Mouse (Mus musculus) hindbrain, embryonic 11.5 days (tissue): Measurements from ENCODE around the gene Tex13b. TPM values are rescaled to one million over a fixed set of nuclear protein-coding genes. Genes with fewer than 3 reads are reported as not detected.

Experiments
- ATAC-seq: fragments of 200-750 bp; cut with Nextera tagmentation; 2 replicates; pipeline ENCODE4 v1.8.0; 2017; ENCODE audit warnings: mild to moderate bottlenecking, moderate TSS enrichment, moderate library complexity; ENCODE audit not compliant: low FRiP score
- DNase-seq: peaks from one replicate; pipeline ENCODE4 v3.0.0-alpha.2; 2015; ENCODE audit warnings: low spot score
- H3K27ac ChIP-seq: fragments of 300-500 bp; sonication (generic); 2 replicates; pipeline ENCODE4 v1.5.1; 2014; ENCODE audit warnings: mild to moderate bottlenecking, low read depth, low read length
- H3K27me3 ChIP-seq: fragments of 300-500 bp; sonication (generic); 2 replicates; pipeline ENCODE4 v1.6.1; 2014; ENCODE audit warnings: mild to moderate bottlenecking, low read length, moderate library complexity, mixed read lengths; ENCODE audit not compliant: control insufficient read depth, insufficient read depth
- H3K36me3 ChIP-seq: fragments of 300-500 bp; sonication (generic); 2 replicates; pipeline ENCODE4 v1.6.1; 2014; ENCODE audit warnings: mild to moderate bottlenecking, low read length, moderate library complexity, mixed read lengths; ENCODE audit not compliant: control insufficient read depth, insufficient read depth
- H3K4me1 ChIP-seq: fragments of 300-500 bp; sonication (generic); replicated peaks from 2 replicates; pipeline ENCODE4 v1.6.1; 2014; ENCODE audit warnings: low read length, mixed read lengths; ENCODE audit not compliant: control insufficient read depth, insufficient read depth
- H3K4me2 ChIP-seq: fragments of 300-500 bp; sonication (generic); replicated peaks from 2 replicates; pipeline ENCODE4 v1.6.1; 2014; ENCODE audit warnings: mild to moderate bottlenecking, low read depth, low read length
- H3K4me3 ChIP-seq: fragments of 300-500 bp; sonication (generic); 2 replicates; pipeline ENCODE4 v1.5.1; 2014; ENCODE audit warnings: low read depth, low read length
- H3K9ac ChIP-seq: fragments of 300-500 bp; sonication (generic); 2 replicates; pipeline ENCODE4 v1.6.1; 2014; ENCODE audit warnings: low read depth, low read length
- H3K9me3 ChIP-seq: fragments of 300-500 bp; sonication (generic); 2 replicates; pipeline ENCODE4 v1.6.1; 2016; ENCODE audit warnings: low read length; ENCODE audit not compliant: control insufficient read depth
- WGBS: fragments of 180-500 bp; shearing (Covaris S2); extraction: QIAGEN DNeasy Blood & Tissue Kit; methylation state at CpG from one replicate; pipeline ENCODE4 v1.1.7; 2014; 5-methylcytosine and 5-hydroxymethylcytosine counted together
- polyA plus RNA-seq: library from polyadenylated mRNA; unstranded; fragments of >200 nt; fragmentation: Nextera tagmentation; extraction: Ambion mirVana; gene quantifications from 2 replicates; pipeline ENCODE4 v1.2.1, GENCODE M21; 2014

Tex13b gene
- polyA plus RNA-seq, 1 experiment from 2014 or later = not detected

DNA sequence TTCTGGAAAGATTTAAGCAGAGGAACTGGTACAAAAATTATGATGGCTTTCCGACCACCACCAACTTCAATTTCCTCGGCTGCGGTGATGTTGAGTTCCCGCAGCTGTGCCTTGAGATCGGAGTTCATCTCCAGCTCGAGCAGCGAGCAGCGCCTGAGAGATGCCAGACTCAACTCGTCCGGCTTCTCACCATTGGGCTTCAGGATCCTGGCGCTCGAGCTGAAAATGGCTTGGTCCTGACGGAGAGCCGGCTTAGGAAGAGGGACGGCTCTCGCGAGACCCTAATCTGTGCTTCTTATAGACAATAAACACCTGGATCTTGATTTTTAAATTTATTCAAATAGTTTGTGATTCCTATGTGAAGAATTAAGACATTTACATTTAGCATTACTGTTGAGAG is 9.1 kb upstream of the Tex13b start:
- Histone ChIP-seq H3K27ac (no peak overlapping the region), H3K9ac (no peak overlapping the region), H3K36me3 (no peaks in the 10 kb centered on the region), H3K4me2 (no peak overlapping the region), H3K4me1 (no peaks in the 10 kb centered on the region), H3K9me3 (no peaks in the 10 kb centered on the region), H3K4me3 (no peak overlapping the region), H3K27me3 (no peaks in the 10 kb centered on the region)
- WGBS = 80% methylated on average over 17 of the region's 17 CpGs
- DNase-seq = no peak
- no peak for ATAC-seq

DNA sequence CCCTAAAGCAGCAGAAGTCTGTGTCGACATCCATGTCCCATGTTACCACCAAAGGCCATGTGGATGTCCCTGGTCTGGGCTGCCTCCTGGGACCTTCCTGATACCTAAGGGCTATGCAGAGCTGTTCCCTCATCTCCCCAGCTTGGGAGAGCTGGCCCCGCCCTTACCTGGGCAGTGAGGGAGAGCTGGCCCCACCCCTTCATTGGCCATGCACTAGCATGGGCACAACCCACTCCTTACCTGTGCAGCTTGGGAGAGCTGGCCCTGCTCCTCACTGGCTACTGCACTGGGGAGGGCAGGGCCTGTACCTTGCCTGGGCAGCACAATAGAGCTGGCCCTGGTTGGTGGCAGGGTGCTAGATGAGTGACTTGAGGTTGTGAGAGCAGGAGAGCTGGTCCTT is 7.9 kb downstream of the Tex13b start:
- ATAC-seq (no peak), DNase-seq (no peak)
- H3K36me3 ChIP-seq = no peaks in the 10 kb centered on the region
- H3K9me3 ChIP-seq = no peaks in the 10 kb centered on the region
- H3K4me1 ChIP-seq = no peaks in the 10 kb centered on the region
- no peak overlapping the region for H3K27ac ChIP-seq
- 88% methylated on average over 2 of the region's 2 CpGs for WGBS
- H3K4me3 ChIP-seq = no peak overlapping the region
- H3K4me2 ChIP-seq = no peak overlapping the region
- H3K27me3 ChIP-seq = 0 out of 2 replicates have a peak, but pooled peaks cover 4% of the 10 kb centered on the region
- no peak overlapping the region for H3K9ac ChIP-seq

DNA sequence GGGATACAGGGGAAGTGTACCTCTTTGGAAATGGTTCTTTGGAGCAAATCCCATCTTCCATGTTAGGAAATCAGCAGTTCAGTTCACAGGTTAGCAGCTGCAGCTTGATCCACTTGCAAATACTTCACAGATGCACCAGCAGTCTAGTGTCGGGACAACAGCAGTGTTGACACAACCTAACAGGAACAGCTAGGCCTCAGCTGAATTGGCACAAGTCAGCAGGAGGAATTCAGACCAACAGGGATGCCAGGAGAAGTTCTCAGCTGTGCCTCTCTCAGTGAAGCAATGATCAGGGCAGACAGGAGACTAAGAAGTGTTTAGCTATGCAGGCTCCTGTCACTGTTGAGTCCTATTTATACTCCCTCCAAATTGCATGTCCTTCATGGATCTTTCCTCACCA is 43.4 kb downstream of the Tex13b start:
- Histone ChIP-seq H3K4me3 (no peak overlapping the region), H3K9me3 (no peaks in the 10 kb centered on the region), H3K27me3 (peaks cover 2% of the 10 kb centered on the region; the same call in 1 of the 2 replicates), H3K27ac (no peak overlapping the region), H3K36me3 (no peaks in the 10 kb centered on the region), H3K4me2 (no peak overlapping the region), H3K9ac (no peak overlapping the region), H3K4me1 (no peaks in the 10 kb centered on the region)
- no peak for DNase-seq
- ATAC-seq = no peak
- 87% methylated on average over 1 of the region's 1 CpGs for WGBS

Other genes starting within 250 kb of the Tex13b start
- 147 and 151 TPM in 2 replicates for gene Tsc22d3, start 212.8 kb downstream of the Tex13b start, polyA plus RNA-seq
- 3.0 and 3.7 TPM in 2 replicates for gene Mid2, start 148.8 kb downstream of the Tex13b start, polyA plus RNA-seq
- gene Vsig1, start 94.2 kb upstream of the Tex13b start, polyA plus RNA-seq = not detected in 2 replicates
- 55.6 and 56.5 TPM in 2 replicates for gene Psmd10, start 143.3 kb upstream of the Tex13b start, polyA plus RNA-seq
- gene Atg4a, start 143.5 kb upstream of the Tex13b start, polyA plus RNA-seq = 16.8 and 18.5 TPM in 2 replicates